Mouse (Mus musculus) myocyte (in vitro differentiated cells): Measurements from ENCODE around the gene Trhr2. TPM values are rescaled to one million over a fixed set of nuclear protein-coding genes. Genes with fewer than 3 reads are reported as not detected.

Experiments used
- H3K27me3 ChIP-seq: one replicate; pipeline ENCODE4 v1.6.1; 2011; ENCODE audit not compliant: control insufficient read depth, insufficient read depth, insufficient read length
- H3K36me3 ChIP-seq: one replicate; pipeline ENCODE4 v1.6.1; 2011; ENCODE audit not compliant: control insufficient read depth, insufficient read depth
- H3K4me2 ChIP-seq: one replicate; pipeline ENCODE4 v1.6.1; 2011; ENCODE audit warnings: low read depth, control low read depth
- H3K4me3 ChIP-seq: one replicate; pipeline ENCODE4 v1.5.1; 2011; ENCODE audit warnings: mild to moderate bottlenecking, control low read depth, moderate library complexity
- H3K79me2 ChIP-seq: one replicate; pipeline ENCODE4 v1.6.1; 2011; ENCODE audit not compliant: control insufficient read depth, insufficient read depth
- H3ac ChIP-seq: one replicate; pipeline ENCODE4 v1.6.1; 2011; ENCODE audit not compliant: control insufficient read depth, insufficient read length
- CEBPB ChIP-seq: IDR thresholded peaks from 2 replicates; pipeline ENCODE4 v1.6.1; 2011; ENCODE audit warnings: mild to moderate bottlenecking, moderate library complexity; ENCODE audit not compliant: poor library complexity, insufficient read depth, severe bottlenecking
- E2F4 ChIP-seq: IDR thresholded peaks from one replicate; pipeline ENCODE4 v1.6.1; 2011; ENCODE audit warnings: mild to moderate bottlenecking, control low read depth, moderate library complexity; ENCODE audit not compliant: insufficient read depth
- MAX ChIP-seq: IDR thresholded peaks from one replicate; pipeline ENCODE4 v1.6.1; 2011; ENCODE audit warnings: low read depth, mild to moderate bottlenecking, control low read depth
- MYOD1 ChIP-seq, 3 experiments: IDR thresholded peaks; one replicate each; pipeline ENCODE4 v1.6.1; 2011; ENCODE audit warnings: control low read depth in 2 of 3, low read depth in 2 of 3, mild to moderate bottlenecking in 2 of 3, moderate library complexity in 1 of 3; ENCODE audit not compliant: insufficient read length in 2 of 3, control insufficient read depth in 1 of 3
- MYOG ChIP-seq, 3 experiments: IDR thresholded peaks; one replicate each; pipeline ENCODE4 v1.6.1; 2011; ENCODE audit warnings: control low read depth in 2 of 3, low read depth in 2 of 3, mild to moderate bottlenecking in 2 of 3; ENCODE audit not compliant: insufficient read length in 2 of 3, control insufficient read depth in 1 of 3, insufficient read depth in 1 of 3
- POLR2A ChIP-seq: IDR thresholded peaks from one replicate; pipeline ENCODE4 v1.6.1; 2011; ENCODE audit warnings: low read depth, mild to moderate bottlenecking, control low read depth, moderate library complexity; ENCODE audit not compliant: insufficient read length
- POLR2AphosphoS2 ChIP-seq: IDR thresholded peaks from one replicate; pipeline ENCODE4 v1.6.1; 2011; ENCODE audit warnings: low read depth, control low read depth; ENCODE audit not compliant: insufficient read length
- REST ChIP-seq: IDR thresholded peaks from one replicate; pipeline ENCODE4 v1.6.1; 2011; ENCODE audit warnings: mild to moderate bottlenecking, control low read depth, moderate library complexity; ENCODE audit not compliant: insufficient read depth, insufficient read length
- SRF ChIP-seq: IDR thresholded peaks from one replicate; pipeline ENCODE4 v1.6.1; 2011; ENCODE audit warnings: low read depth; ENCODE audit not compliant: control insufficient read depth, insufficient read length
- TCF12 ChIP-seq: IDR thresholded peaks from one replicate; pipeline ENCODE4 v1.6.1; 2011; ENCODE audit warnings: mild to moderate bottlenecking, control low read depth; ENCODE audit not compliant: poor library complexity, insufficient read depth, severe bottlenecking
- TCF3 ChIP-seq: IDR thresholded peaks from one replicate; pipeline ENCODE4 v1.6.1; 2011; ENCODE audit warnings: low read depth, control low read depth; ENCODE audit not compliant: insufficient read length
- USF1 ChIP-seq: IDR thresholded peaks from one replicate; pipeline ENCODE4 v1.6.1; 2011; ENCODE audit warnings: low read depth, mild to moderate bottlenecking, control low read depth, moderate library complexity
- polyA plus RNA-seq: library from polyadenylated mRNA; unstranded; fragments of >200 nt; fragmentation: generic; extraction: Trizol; gene quantifications from one replicate; pipeline ENCODE4 v1.2.1, GENCODE M21; 2012; ENCODE audit warnings: missing spikeins

Trhr2 gene
- polyA plus RNA-seq, 1 experiment: not detected

GRCm38 (mm10) chr8:122375751-122376364, 15.3 kb upstream of the Trhr2 start:
- no peaks in the 10 kb centered on the region for H3K27me3 ChIP-seq
- peak overlapping the region; percentile 90 for H3K4me3 ChIP-seq
- H3K79me2 ChIP-seq: peaks cover 54% of the 10 kb centered on the region
- H3K36me3 ChIP-seq: peaks cover 17% of the 10 kb centered on the region
- peak overlapping the region; percentile 74 for H3ac ChIP-seq
- TF ChIP-seq TCF12 (no peak), USF1 (no peak), MYOG (IDR thresholded peaks at IDR 0.05; ENCODE audit: control insufficient read depth in 1 of 3, insufficient read depth in 1 of 3, insufficient read length in 2 of 3, low read depth in 2 of 3) (no peak), SRF (no peak), CEBPB (no peak), MAX (no peak), POLR2AphosphoS2 (no peak), MYOD1 (IDR thresholded peaks at IDR 0.05; ENCODE audit: control insufficient read depth in 1 of 3, insufficient read length in 2 of 3, low read depth in 2 of 3) (no peak), REST (no peak), POLR2A (no peak), TCF3 (no peak)
- peak overlapping the region; percentile 85 for H3K4me2 ChIP-seq

GRCm38 (mm10) chr8:122375320-122375719, 14.8 kb upstream of the Trhr2 start:
- Histone ChIP-seq H3K79me2 (peaks cover 49% of the 10 kb centered on the region), H3ac (no peak overlapping the region), H3K27me3 (no peaks in the 10 kb centered on the region), H3K4me2 (peak overlapping the region; percentile 85), H3K36me3 (peaks cover 15% of the 10 kb centered on the region), H3K4me3 (peak overlapping the region; percentile 90)
- TF ChIP-seq TCF3 (no peak), SRF (no peak), E2F4 (no peak), POLR2A (peak; percentile 8)

- no peak overlapping the region for H3ac ChIP-seq
- H3K4me3 ChIP-seq: no peak overlapping the region
- no peak overlapping the region for H3K4me2 ChIP-seq
- peaks cover 6% of the 10 kb centered on the region for H3K36me3 ChIP-seq
- no peak for TF ChIP-seq MYOD1 (IDR thresholded peaks at IDR 0.05; ENCODE audit: control insufficient read depth in 1 of 3, insufficient read length in 2 of 3, low read depth in 2 of 3)
- TF ChIP-seq TCF3: no peak
- no peak for TF ChIP-seq CEBPB
- TF ChIP-seq REST: no peak
- TF ChIP-seq E2F4: no peak
- TF ChIP-seq POLR2A: no peak
- no peak for TF ChIP-seq POLR2AphosphoS2
- TF ChIP-seq TCF12: no peak
- TF ChIP-seq MYOG (IDR thresholded peaks at IDR 0.05; ENCODE audit: control insufficient read depth in 1 of 3, insufficient read depth in 1 of 3, insufficient read length in 2 of 3, low read depth in 2 of 3): no peak
- TF ChIP-seq MAX: no peak
- TF ChIP-seq SRF: no peak
- no peak for TF ChIP-seq USF1
- H3K79me2 ChIP-seq: peaks cover 14% of the 10 kb centered on the region
- H3K27me3 ChIP-seq: no peaks in the 10 kb centered on the region
Observed at GRCm38 (mm10) chr8:122371706-122372105, 11.2 kb upstream of the Trhr2 start.

GRCm38 (mm10) chr8:122369665-122370064, 9.1 kb upstream of the Trhr2 start:
- H3K36me3 ChIP-seq: peaks cover 3% of the 10 kb centered on the region
- H3K4me2 ChIP-seq: peak overlapping the region; percentile 64
- H3K4me3 ChIP-seq: no peak overlapping the region
- no peaks in the 10 kb centered on the region for H3K27me3 ChIP-seq
- H3ac ChIP-seq: no peak overlapping the region
- TF ChIP-seq USF1 (no peak), MYOG (IDR thresholded peaks at IDR 0.05; ENCODE audit: control insufficient read depth in 1 of 3, insufficient read depth in 1 of 3, insufficient read length in 2 of 3, low read depth in 2 of 3) (peak in 2 of 3 experiments; percentile 10 to 34), TCF3 (no peak), POLR2A (no peak), MYOD1 (IDR thresholded peaks at IDR 0.05; ENCODE audit: control insufficient read depth in 1 of 3, insufficient read length in 2 of 3, low read depth in 2 of 3) (peak in 2 of 3 experiments; percentile 22 to 35), TCF12 (no peak)
- no peaks in the 10 kb centered on the region for H3K79me2 ChIP-seq

- no peak overlapping the region for H3K4me3 ChIP-seq
- H3K79me2 ChIP-seq: no peaks in the 10 kb centered on the region
- no peaks in the 10 kb centered on the region for H3K27me3 ChIP-seq
- H3K36me3 ChIP-seq: no peaks in the 10 kb centered on the region
- H3ac ChIP-seq: no peak overlapping the region
- peak overlapping the region; percentile 64 for H3K4me2 ChIP-seq
- TF ChIP-seq USF1: peak; percentile 86
- peak in 1 of 3 experiments; percentile 51 for TF ChIP-seq MYOG (IDR thresholded peaks at IDR 0.05; ENCODE audit: control insufficient read depth in 1 of 3, insufficient read depth in 1 of 3, insufficient read length in 2 of 3, low read depth in 2 of 3)
- TF ChIP-seq MYOD1 (IDR thresholded peaks at IDR 0.05; ENCODE audit: control insufficient read depth in 1 of 3, insufficient read length in 2 of 3, low read depth in 2 of 3): peak in 2 of 3 experiments; percentile 34 to 43
- TF ChIP-seq MAX: no peak
- no peak for TF ChIP-seq TCF12
Observed at GRCm38 (mm10) chr8:122368494-122368893, 7.9 kb upstream of the Trhr2 start.
